Mouse (Mus musculus) lung, adult 18-20 months (tissue): ENCODE measurements around the gene Mtx1.
A peak's percentile ranks its signal among the peaks of the same experiment; 100 is the strongest.

Experiments
- DNase-seq, 2 experiments: peaks; one replicate each; pipeline ENCODE4 v3.0.0; 2022; ENCODE audit warnings: mixed read lengths in 2 of 2

Mtx1 gene

DNA sequence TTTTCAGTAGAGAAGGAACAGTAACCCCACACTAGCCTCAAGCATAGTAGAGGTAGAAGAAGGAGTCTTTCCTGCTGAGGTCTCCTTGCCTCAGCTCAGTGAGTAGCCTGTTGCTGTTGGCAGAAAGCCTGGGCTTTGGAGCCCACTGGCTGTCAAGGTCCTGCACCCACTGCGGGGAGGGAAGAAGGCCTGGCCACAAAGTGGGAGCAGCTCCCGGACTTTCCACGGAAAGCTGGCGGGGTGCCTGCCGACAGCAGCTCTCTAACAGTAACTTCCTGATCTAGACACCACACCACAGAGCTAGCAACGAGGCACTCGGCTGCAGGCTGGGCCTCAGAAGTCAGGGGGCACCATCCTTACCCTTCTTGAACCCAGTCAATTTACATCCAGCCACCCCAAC lies 16.2 kb downstream of the Mtx1 start:
- no peak for DNase-seq

DNA sequence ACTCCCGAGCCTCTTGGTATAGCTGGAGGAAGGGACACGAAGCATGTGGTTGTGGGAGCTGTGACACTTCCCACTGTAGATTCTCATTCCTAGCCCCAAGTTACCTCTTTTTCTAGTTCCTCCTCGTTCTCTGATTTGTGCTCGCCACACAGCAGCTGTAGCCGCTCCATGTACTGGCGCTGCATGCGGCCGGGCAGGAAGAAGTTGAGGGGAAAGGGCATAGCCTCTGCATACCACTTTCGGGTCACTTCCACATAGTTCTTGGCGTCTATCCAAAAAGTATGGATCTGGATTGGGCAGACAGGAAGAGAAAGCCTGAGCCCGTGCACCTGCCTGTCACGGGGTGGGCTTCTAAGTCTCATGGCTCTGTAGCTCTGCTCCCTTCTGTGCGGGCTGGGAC lies 16.7 kb downstream of the Mtx1 start:
- DNase-seq, result peak in 1 of 2 experiments; percentile 34

DNA sequence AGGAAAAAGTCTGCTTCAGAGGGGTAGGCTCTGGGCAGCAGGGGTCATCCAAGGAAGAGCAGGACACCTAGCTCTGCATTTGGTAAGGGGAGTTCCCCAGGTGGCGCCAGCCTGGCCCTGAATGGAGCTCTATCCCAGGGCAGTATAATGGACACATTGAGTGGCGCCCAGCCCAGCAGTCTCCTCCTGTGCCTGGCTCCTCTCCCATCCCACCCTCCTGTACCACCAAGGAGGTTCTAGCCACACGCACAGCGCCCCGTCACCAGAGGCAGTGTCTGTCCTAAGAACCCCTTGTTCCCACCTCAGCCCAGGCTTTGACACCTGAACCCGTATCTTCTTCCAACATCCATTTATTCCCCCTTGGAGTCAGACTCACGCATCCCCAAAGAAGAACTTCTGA lies 17.2 kb downstream of the Mtx1 start:
- no peak for DNase-seq

DNA sequence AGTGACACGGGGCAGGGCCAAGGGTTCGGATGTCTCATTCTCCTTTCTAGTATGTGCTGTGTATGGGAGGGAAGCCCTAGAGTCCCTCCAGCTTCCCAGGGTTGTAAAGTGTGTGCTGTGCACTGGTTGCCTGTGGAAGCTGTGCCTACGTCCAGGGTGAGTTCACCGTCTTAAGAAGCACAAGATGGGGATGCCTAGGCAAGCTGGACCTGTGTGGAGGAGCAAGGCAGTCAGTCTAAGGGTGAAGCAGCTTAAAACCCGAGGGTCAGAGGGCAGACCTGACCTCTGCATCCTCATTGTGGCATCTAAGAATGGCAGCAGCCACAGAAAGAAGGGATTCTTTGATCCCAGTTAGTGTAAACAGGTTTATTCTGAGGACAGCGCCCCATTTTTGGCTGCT lies 18.2 kb downstream of the Mtx1 start:
- no peak for DNase-seq

DNA sequence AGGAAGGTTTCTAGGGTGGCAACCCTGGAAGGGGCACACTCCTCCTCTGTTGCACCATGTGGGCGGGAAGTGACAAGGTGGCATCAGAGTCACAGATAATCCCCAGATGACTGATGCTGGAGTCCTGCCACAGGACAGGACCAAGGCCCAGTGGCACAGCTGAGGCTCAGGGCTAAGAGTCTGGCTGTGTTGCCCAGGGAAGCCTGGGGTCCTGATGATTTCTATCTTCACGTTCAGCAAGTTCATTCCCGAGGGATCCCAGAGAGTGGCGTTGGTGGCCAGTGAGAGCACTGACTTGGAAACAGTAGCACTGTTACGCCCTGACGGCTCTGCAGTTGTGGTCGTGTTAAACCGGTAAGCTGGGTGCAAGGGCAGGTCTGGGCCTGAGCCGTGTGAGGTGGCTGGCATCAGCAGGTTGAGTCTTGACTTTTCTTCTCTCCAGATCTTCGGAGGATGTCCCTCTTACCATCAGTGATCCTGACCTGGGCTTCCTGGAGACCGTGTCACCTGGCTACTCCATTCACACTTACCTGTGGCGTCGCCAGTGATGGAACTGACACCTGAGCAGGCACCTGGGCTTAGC lies 18.7 kb downstream of the Mtx1 start:
- DNase-seq, result no peak

DNA sequence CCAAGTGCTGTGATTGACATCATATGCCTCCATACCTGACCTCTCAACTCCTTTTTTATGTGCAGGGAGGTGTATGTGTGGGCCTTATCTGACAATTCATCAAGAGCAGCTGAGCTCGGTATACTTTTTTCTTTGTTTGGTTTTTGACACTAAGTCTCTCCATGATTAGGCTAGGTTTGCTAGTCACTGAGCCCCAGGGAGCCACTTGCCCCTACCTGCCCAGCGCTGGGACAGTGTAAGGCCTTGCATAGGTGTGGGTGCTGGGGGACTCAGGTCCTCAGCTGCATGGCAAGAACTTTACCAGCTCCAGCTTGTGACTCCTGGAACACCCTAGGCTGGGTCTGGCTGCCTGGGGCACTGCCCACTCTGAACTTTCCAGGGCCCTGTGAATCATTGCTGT lies 20.2 kb downstream of the Mtx1 start:
- DNase-seq, result no peak

DNA sequence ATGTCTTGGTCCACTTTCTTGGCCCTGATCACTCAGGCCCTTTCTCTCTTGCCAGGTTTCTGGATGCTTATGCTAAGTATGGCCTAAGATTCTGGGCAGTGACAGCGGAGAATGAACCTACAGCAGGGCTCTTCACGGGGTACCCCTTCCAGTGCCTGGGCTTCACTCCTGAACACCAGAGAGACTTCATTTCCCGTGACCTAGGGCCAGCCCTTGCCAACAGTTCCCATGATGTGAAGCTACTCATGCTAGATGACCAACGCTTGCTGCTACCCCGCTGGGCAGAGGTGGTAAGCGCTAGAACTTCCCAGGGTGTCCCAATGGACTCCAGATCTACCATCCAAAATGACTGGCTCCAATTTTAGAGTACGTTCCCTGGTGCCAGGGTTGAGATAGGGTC lies 20.8 kb downstream of the Mtx1 start:
- no peak for DNase-seq

DNA sequence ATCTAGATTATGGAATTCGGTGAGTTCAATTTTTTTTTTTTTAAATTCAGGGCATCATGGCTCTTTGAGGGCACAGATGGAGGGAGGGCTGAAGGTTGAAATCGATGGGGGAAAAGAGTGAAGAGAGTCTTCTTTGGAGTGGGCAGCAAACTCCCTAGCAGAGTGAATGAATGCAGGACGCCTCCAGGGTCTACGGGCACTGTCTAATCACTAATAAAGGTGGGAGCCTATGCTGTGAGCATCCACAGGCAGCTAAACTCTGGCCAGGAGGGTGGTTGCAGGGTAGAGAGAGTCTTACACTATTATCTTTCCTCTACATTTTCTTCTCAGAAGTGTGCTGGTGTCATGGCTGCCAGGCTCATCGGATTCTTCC lies 23.8 kb downstream of the Mtx1 start:
- no peak for DNase-seq

DNA sequence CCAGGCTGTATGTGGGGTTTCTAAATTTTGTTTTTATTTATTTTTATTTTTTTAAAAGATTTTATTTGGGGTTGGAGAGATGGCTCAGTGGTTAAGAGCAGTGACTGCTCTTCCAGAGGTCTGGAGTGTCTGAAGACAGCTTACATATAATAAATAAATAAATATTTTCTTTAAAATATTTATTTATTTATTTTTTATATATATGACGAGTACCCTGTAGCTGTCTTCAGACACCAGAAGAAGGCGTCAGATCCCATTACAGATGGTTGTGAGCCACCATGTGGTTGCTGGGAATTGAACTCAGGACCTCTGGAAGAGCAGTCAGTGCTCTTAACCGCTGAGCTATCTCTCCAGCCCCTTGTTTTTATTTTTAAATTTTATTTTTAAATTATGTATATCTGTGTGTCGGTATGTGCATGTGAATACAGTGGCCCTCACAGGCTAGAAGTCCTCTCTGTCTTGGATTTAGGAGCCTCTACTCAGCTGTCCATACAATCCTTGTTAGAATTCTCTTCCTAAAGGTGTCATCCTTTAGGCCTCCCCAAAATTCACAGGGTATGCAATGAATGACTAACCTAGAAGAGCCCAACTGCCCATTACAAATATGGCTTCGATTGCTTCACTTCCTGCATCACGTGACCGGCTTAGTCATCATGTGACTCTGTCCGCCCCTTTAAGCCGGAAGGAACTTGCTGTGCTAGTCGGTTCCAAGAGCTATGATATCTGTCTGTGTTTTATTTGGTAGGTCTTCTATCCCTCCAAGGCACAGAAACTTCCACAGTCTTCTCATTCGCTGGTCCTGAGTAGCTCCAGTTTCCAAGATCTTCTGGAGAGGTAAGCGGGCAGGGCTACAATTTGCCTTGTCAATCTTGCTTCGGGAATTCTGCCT lies 24.4 kb downstream of the Mtx1 start, which contains the start of gene Gba:
Gba (plus strand) TSS at position 676 of the 889 bp plus-strand sequence.
- peak; percentile 85 to 86 for DNase-seq

DNA sequence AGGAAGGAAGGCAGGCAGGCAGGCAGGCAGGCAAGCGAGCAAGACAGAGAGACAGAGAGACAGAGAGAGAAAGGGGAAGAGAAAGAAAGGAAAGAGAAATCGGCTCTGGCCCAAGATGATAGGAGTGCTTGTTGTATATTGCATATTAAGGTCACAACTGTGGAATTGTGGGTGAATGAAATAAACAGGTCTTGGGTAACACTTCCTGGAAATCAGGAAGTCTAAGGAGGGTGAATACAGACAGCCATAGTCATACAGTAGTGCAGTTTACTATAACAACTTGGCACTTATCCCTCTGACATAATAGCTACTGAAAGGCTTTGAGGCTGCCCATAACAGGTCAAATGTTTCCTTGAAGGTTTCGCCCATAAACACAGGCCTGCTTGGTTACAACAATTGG lies 27.0 kb downstream of the Mtx1 start:
- DNase-seq, result no peak

DNA sequence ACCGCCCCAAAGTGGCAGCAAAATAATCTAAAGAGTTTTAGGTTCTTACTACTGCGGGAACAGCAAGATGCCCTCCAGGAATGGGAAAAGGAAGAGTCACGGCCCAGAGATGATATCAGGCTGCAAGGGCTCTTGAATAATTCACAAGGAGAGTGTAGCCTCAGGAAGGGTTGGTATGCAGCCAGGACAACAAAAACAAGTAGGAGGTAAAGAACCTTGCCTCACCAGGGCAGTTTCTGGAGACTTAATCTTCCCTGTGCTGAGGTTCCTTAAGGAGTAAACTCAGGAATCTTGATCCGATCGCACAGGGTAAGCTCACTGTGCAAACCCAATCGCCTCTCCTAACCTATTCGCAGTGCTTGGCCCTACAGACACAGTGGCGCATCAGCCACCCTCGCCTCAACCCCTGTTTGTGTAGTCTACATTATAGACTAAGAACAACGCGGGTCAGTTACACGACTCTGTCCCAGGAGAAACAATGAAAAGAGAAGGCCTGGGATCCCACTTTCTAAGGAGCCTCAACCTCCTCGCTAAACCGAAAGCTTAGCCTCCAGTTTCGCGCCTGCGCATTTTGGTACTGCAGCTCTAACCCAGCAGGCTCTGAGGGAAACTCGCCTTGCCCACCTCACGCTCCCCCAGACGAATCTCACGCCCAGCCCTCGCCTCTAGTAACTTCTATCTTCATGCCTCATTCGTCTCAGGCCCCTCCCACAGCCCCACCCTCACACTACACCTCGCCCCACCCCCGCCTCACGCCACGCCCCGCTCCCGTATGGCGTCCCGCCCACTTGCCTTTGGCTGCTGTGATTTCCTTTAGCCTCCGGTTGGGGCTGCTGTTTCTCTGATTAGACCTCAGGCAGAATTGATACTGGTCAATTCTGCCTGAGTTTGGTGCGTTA lies 30.7 kb downstream of the Mtx1 start:
- peak; percentile 92 to 93 for DNase-seq

DNA sequence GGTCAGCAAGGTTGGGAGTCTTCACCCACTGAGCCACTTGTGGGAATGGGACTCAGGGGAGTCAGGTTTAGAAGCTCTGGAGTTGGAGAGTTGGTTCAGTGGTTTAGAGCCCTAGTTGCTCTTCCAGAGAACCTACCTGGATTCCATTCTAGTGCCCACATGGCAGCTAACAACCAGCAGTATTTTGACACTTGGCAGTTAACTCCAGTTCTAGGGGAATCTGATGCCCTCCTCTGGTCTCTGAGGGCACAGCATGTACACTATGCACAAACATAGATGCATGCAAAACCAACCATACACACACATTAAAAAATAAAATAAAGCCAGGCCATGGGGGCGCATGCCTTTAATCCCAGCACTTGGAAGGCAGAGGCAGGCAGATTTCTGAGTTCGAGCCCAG lies 33.0 kb downstream of the Mtx1 start:
- no peak for DNase-seq

DNA sequence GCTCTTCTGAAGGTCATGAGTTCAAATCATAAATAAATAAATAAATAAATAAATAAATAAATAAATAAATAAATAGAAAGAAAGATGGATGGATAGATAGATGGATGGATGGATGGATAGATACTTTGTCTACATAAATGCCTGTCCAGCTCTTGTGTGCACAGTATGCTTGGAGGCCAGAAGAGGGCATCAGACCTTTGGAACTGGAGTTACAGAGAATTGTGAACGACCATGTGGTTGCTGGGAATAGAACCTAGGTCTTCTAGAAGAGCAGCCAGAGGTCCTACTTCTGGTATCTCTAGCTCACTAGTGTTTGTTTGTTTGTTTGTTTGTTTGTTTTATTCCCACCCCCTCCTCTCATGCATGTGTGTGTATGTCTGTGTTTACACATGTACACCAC lies 33.5 kb downstream of the Mtx1 start:
- no peak for DNase-seq

DNA sequence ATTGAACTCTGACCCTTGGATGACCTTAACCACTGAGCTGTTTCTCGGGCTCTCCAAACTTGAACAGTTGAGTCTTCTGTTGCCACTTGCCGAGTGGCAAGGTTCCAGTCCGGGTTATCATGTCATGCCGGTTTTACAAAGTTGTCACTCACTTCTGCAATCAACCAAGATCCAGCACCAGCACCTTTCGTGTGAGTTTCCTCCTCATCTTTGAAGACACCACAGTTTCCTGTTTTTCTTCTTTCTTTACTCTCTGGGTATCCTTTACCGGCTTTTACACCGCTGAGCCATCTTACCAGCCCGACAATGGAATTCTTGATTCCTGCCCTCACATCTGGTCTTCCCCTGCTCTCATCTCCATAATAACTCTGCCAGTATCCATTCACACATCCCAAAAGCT lies 36.5 kb downstream of the Mtx1 start:
- no peak for DNase-seq

DNA sequence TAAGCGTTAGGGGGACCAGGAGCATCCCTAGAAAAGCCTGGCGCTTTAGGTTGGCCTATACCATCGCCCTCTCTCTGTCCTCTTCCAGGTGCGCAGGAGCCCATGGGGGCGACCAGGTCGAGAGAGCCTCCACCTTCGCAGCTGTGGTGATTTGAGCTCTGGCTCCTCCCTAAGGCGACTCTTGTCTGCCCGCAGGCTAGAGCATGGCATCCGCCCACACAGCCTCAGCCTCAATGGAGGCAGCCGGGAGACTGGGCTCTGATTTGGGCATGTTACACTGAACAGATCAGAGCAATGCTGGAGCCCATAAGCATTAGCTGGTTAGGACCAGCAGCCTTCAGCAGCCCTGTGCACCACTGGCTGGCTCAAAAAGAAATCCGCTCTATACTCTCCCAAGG lies 38.4 kb downstream of the Mtx1 start:
- DNase-seq, result no peak

DNA sequence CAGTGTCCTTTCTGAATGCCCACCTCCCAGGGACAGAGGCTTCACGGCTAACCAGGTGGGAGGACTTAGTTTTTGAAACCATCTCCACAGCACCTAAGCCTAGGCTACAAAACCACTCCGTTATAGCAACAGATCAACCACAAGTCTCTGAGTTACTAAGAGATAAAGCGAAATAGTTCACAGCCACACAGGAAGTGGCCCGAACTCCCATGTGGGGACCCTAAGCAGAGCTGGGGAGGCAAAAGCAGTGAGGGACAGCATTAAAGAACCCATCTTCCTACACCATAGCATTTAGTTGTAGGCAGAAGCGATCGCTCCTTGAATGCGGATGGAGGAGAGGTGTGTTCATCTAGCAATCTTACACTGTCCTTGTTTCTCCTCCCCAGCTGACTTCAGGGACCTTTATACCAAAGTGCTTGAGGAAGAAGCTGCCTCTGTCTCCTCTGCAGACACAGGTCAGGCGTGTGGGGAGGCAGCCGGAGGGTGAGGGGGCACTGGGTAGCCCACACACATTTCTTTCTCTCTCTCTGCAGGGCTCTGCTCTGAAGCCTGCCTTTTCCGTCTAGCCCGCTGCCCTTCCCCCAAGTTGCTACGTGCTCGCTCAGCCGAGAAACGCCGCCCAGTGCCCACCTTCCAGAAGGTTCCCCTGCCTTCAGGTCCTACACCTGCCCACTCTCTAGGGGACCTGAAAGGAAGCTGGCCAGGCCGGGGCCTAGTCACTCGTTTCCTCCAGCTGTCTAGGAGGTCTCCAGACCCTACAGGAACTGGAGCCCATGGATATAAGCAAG lies 39.0 kb downstream of the Mtx1 start:
- no peak for DNase-seq

DNA sequence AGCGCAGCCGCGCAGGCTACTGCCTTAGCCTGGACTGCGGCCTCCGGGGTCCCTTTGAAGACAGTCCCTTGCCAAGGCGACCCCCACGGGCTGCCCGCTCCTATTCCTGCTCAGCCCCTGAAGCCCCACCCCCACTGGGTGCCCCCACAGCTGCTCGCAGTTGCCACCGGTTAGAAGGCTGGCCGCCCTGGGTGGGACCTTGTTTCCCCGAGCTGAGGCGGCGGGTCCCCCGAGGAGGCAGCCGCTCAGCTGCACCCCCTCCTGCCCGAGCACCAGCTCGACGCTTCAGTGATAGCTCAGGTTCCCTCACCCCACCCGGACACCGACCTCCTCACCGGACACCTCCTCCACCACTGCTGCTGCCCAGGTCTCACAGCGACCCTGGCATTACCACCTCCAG lies 39.7 kb downstream of the Mtx1 start:
- DNase-seq, result no peak

DNA sequence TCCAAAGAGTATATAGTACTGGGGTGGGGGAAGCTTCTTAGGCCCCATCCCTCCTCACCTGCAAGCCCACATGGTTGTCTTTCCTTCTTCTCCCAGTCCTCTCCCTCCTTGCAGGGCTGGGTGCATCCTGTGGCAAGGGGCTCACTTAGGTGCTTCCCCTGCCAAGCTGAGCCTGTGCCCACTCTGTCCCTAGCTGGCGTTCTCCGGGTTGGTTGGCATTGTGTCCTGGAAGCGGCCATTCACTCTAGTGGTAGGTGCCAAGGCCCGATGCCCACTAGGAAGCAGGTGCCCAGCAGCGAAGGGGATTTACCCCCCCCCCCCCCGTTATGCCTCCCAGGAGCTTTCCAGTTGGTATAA lies 43.0 kb downstream of the Mtx1 start:
- no peak for DNase-seq

DNA sequence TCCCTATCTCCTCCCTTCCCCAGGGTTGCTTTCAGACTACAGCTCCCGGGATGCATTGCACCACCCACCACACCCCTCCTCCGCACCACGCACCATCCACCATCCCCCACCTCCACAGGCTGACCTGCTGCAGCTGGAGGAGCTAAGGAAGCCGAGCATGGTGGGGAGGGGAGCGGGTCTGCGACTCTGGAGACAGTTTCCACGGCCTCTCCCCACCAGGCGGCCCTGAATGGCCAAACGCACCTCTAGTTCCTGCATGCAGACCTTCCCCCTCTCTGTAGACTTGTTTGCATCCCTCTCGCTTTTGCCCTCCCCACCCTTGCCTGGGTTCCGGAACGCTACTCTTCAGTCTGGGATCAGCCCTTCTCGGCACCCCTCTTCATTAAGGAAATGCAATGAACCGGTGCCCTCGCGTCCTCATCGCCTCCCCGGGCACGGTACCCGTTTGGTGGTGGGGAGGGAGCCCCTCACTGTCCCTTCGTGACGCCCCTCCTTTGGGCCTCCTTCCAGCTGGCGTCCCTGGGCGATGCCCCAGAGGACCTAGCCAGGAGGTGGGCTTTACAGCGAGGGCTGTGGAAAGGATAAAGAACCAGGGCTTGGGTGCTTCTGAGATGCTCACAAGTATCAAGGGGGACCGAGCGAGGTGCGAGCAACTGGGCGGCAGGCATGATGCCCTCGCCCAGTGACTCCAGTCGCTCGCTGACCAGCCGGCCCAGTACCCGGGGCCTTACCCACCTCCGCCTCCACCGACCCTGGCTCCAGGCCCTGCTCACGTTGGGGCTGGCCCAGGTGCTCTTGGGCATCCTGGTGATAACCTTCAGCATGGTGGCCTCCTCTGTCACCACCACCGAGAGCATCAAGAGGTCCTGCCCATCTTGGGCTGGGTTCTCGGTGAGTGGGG lies 43.6 kb downstream of the Mtx1 start, which contains the start of gene Fam189b:
Fam189b (plus strand) TSS at position 86 of the 901 bp plus-strand sequence.
- DNase-seq, result peak; percentile 85 to 89

DNA sequence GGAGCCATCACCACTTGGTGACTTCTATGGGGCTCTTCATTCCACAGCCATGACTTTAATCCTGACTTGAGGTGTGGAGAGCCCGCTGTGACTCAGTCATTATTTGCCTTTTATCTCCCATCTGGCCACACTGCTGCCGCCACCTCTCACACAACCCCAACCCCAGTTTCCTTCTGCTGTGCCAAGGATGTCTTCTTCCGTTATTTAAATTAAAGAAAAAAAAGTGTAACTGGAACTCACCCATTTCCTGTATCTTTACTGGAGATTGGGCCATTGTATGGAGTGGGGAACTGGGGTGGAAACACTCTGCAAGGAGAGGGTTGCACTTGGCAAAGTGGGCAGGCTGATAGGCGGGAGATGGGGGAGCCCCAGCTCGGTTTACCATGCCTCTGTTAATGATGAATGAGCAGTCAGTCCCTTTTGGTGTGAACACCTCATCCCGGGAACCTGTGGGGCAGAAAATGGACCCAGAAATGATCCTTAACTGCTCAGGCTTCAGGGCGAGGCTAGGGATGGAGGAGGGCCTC lies 44.3 kb downstream of the Mtx1 start:
- DNase-seq, result no peak

DNA sequence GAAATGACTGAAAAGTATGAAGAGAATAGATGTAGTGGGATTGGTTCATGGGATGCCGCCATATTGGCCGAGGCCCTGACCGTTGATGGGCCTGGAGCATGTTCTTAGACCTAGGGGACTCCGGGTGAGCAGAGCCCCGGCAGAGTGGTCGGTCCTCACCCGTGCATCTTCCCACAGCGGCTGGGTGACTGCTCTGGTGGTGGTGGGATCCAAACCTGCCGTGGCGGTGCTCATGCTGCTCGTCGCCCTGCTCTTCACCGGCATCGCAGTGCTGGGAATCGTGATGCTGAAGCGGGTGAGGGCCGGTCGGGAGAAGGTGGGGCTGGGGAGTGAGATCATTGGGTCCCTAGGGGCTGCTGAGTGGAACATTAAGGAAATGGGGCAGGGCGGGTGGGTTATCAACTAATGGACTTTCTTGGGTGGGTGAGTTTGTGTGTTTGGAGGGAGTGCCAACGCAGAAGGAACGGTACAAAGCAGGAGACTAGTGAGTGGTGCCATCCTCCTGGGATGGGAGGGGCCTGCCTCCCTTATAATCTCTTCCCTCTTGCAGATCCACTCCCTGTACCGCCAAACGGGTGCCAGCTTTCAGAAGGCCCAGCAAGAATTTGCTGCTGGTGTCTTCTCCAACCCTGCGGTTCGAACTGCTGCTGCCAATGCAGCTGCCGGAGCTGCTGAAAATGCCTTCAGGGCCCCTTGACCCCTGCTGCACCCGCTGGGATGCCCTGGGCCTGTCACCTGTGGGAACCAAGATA lies 45.0 kb downstream of the Mtx1 start:
- no peak for DNase-seq
